Mouse (Mus musculus): ENCODE measurements around the gene Cstad.
A peak's percentile ranks its signal among the peaks of the same experiment; 100 is the strongest.

Cstad gene

DNA sequence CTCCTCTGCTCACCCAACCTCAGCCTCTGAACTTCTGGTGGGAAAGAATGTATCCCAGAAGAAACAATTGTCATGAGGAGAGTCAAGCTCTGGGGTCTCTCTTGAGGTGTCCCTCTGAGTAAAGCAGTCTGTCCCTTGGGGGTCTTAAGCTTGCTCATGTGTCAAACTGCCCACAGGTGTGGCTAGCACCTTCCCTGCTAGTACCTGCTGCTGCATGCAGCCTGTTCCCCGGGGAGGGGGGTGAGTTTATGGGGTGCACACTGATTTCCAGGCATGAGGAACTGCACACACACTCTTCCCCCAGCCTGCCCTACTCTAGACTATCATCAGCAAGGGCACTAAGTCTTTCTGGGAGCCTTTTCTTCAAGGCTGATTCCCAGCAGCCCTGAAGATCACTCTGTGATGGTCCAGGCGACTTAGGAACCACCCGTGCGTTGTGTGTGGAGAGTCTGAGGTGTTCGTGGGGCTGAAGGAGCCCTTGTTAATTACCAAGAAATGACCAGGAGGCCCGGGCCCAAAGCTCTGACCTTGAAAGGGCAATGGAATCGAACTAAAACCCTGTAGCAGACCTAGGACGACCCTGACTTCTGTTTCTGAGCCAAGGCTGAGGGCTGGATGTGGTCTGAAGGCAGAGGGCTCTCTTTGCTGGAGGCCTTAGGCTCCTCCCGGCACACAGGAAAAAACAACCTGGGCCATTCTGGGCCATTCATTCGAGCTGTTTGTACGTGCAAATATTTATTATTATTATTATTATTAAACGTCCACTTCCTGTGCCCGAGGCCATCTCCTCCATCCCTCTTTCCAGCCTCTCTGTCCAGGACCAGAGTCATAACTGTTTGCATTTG, 62.1 kb downstream of the Cstad start:
- H3K27me3 ChIP-seq (ENCODE audit: control insufficient read depth, insufficient read depth, low read length, poor library complexity, severe bottlenecking), result no peaks in the 10 kb centered on the region
- H3K36me3 ChIP-seq (ENCODE audit: control insufficient read depth, insufficient read depth, low read length, poor library complexity, severe bottlenecking), result no peaks in the 10 kb centered on the region
- DNase-seq (ENCODE audit: low read depth, low spot score), result peak; percentile 21

DNA sequence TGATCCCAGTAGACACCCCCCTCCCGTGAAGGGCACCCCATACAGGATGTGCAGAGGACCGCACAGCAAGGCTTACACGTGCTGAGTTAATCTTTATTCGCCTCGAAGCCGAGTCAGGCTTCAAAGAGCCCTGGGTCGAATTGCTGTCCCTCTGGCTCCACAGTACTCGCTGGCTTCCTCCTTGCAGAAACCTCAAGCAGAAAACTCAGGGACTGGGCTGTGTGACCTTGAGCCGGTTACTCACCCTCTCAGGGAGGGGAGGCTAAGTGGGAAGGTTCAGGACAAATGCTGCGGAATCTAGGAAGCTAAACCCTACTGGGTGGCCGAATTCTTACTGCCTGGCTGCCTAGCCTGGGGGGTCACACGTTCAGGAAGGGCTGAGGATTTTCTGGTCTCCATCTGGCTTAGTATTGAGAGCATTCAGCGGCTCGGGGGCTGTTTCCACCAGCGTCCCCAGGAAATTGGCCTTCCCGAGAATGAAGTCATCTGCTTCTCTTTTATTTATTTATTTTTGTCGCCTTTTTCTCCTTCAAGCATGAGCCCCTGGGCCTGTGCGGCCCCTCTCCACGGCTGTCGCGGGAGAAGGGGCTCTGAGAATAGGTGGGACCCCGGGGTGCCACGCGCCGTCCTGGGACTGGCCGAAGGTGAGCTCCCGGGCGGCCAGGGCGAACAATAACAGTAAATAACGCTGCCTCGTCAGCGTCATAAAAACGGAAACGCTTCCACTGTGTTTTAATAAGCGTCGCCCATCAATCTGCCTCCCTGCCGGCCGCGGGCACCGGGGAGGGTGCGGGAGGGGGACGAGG, 63.0 kb downstream of the Cstad start:
- Histone ChIP-seq H3K36me3 (ENCODE audit: control insufficient read depth, insufficient read depth, low read length, poor library complexity, severe bottlenecking) (no peaks in the 10 kb centered on the region), H3K27me3 (ENCODE audit: control insufficient read depth, insufficient read depth, low read length, poor library complexity, severe bottlenecking) (no peaks in the 10 kb centered on the region)
- DNase-seq (ENCODE audit: low read depth, low spot score), result peak; percentile 66

DNA sequence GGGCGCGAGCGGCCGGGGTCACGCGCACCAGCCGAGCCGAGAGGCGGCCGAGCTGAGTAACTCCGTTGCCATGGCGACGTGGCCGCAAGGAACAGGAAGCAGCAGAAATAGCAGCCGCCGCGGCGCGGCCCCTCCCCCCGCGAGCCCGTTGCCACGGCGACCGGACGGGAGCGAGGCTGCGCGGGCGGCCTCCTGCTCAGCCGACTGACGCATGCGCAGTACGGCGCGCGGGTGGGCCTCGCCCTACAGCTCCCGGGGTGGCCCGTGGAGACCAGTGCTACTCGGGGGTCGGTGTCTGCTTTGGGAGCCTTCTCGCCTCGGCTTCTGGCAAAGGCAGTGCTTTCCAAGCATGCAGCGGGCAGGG, 63.6 kb downstream of the Cstad start:
- Histone ChIP-seq H3K27me3 (ENCODE audit: control insufficient read depth, insufficient read depth, low read length, poor library complexity, severe bottlenecking) (no peaks in the 10 kb centered on the region), H3K36me3 (ENCODE audit: control insufficient read depth, insufficient read depth, low read length, poor library complexity, severe bottlenecking) (no peaks in the 10 kb centered on the region)
- DNase-seq (ENCODE audit: low read depth, low spot score), result peak; percentile 100

All from splenic B cell, adult 2 months (primary cell).